In genomic region chr2:166141910-166142309, GRCm38 (mm10) we compare ENCODE assay signal across 12 mouse cellular contexts. TPM values are rescaled to one million over a fixed set of nuclear protein-coding genes. Genes with fewer than 3 reads are reported as not detected.
DNase-seq lines count a peak whose midpoint lies in the region; ATAC-seq lines count a peak whose summit lies in the region.
"Had no signal": no experiment of that assay in that cellular context is flagged by ENCODE, and none has a peak within 500 bp of the region (broad histone marks: within the 10 kb centered on the region; RNA-seq: fewer than 3 reads in every experiment).

No protein-coding gene starts in this region.

- H3K4me2 ChIP-seq in heart, embryonic 15.5 days = no peak overlapping the region
- H3K4me2 ChIP-seq in heart, embryonic 11.5 days = no peak overlapping the region
- no peak overlapping the region for H3K4me2 ChIP-seq in kidney, embryonic 16.5 days (replicated peaks; ENCODE audit: low read depth, low read length)
- no peak overlapping the region for H3K4me2 ChIP-seq in embryonic facial prominence, embryonic 12.5 days (replicated peaks)
- H3K4me2 ChIP-seq in neural tube, embryonic 13.5 days = no peak overlapping the region
- H3K4me2 ChIP-seq in forebrain, embryonic 12.5 days = no peak overlapping the region

- no peak for DNase-seq in kidney, postnatal 36 days
- no peak for DNase-seq in gastrocnemius, postnatal 14 days
- DNase-seq: cerebellum, adult 8-10 months; thymus, postnatal 4 days had no signal

- peak overlapping the region; percentile 27; the same call in 1 of the 2 replicates for H3K9ac ChIP-seq in heart, embryonic 15.5 days
- no peak overlapping the region for H3K9ac ChIP-seq in heart, embryonic 11.5 days (ENCODE audit: low read depth, low read length)
- H3K9ac ChIP-seq in kidney, embryonic 16.5 days (replicated peaks; ENCODE audit: low read length) = no peak overlapping the region
- no peak overlapping the region for H3K9ac ChIP-seq in embryonic facial prominence, embryonic 12.5 days
- H3K9ac ChIP-seq in neural tube, embryonic 13.5 days = no peak overlapping the region
- no peak overlapping the region for H3K9ac ChIP-seq in forebrain, embryonic 12.5 days

- H3K4me3 ChIP-seq in heart, embryonic 15.5 days = no peak overlapping the region
- no peak overlapping the region for H3K4me3 ChIP-seq in heart, embryonic 11.5 days (ENCODE audit: low read depth, low read length)
- no peak overlapping the region for H3K4me3 ChIP-seq in kidney, embryonic 16.5 days (ENCODE audit: low read length)
- no peak overlapping the region for H3K4me3 ChIP-seq in embryonic facial prominence, embryonic 12.5 days
- H3K4me3 ChIP-seq in neural tube, embryonic 13.5 days = no peak overlapping the region
- H3K4me3 ChIP-seq in forebrain, embryonic 12.5 days (replicated peaks) = no peak overlapping the region

- 0 out of 2 replicates have a peak, but pooled peaks cover 3% of the 10 kb centered on the region for H3K27me3 ChIP-seq in heart, embryonic 15.5 days
- H3K27me3 ChIP-seq in heart, embryonic 11.5 days (ENCODE audit: control insufficient read depth, insufficient read depth, low read length) = no peaks in the 10 kb centered on the region
- H3K27me3 ChIP-seq in kidney, embryonic 16.5 days (ENCODE audit: insufficient read depth, low read length) = no peaks in the 10 kb centered on the region
- H3K27me3 ChIP-seq in embryonic facial prominence, embryonic 12.5 days = no peaks in the 10 kb centered on the region
- H3K27me3 ChIP-seq in neural tube, embryonic 13.5 days = peaks cover 17% of the 10 kb centered on the region
- 0 out of 2 replicates have a peak, but pooled peaks cover 4% of the 10 kb centered on the region for H3K27me3 ChIP-seq in forebrain, embryonic 12.5 days

- intact Hi-C loops in gastrocnemius, postnatal 14 days (cut with DNase I; ENCODE audit: low total_unique reads) = no loop called here

- WGBS in heart, embryonic 15.5 days = 42% methylated on average over 1 of the region's 1 CpGs
- WGBS in heart, embryonic 11.5 days (ENCODE audit: insufficient replicate concordance) = 28% methylated on average over 1 of the region's 1 CpGs
- 47% methylated on average over 1 of the region's 1 CpGs for WGBS in kidney, embryonic 16.5 days
- 42% methylated on average over 1 of the region's 1 CpGs for WGBS in embryonic facial prominence, embryonic 12.5 days
- 68% methylated on average over 1 of the region's 1 CpGs for WGBS in neural tube, embryonic 13.5 days
- 85% methylated on average over 1 of the region's 1 CpGs for whole genome bisulfite sequencing in forebrain, embryonic 12.5 days

- peaks cover 86% of the 10 kb centered on the region for H3K4me1 ChIP-seq in heart, embryonic 15.5 days (replicated peaks)
- peaks cover 64% of the 10 kb centered on the region for H3K4me1 ChIP-seq in heart, embryonic 11.5 days (ENCODE audit: control insufficient read depth, insufficient read depth, low read length)
- peaks cover 50% of the 10 kb centered on the region for H3K4me1 ChIP-seq in kidney, embryonic 16.5 days (ENCODE audit: insufficient read depth, low read length)
- H3K4me1 ChIP-seq in embryonic facial prominence, embryonic 12.5 days = peaks cover 60% of the 10 kb centered on the region
- peaks cover 62% of the 10 kb centered on the region for H3K4me1 ChIP-seq in neural tube, embryonic 13.5 days (replicated peaks)
- peaks cover 33% of the 10 kb centered on the region for H3K4me1 ChIP-seq in forebrain, embryonic 12.5 days

- H3K9me3 ChIP-seq in heart, embryonic 15.5 days (replicated peaks) = no peaks in the 10 kb centered on the region
- no peaks in the 10 kb centered on the region for H3K9me3 ChIP-seq in heart, embryonic 11.5 days (replicated peaks; ENCODE audit: control insufficient read depth, low read length)
- H3K9me3 ChIP-seq in kidney, embryonic 16.5 days (ENCODE audit: low read length) = no peaks in the 10 kb centered on the region
- no peaks in the 10 kb centered on the region for H3K9me3 ChIP-seq in embryonic facial prominence, embryonic 12.5 days
- no peaks in the 10 kb centered on the region for H3K9me3 ChIP-seq in neural tube, embryonic 13.5 days
- no peaks in the 10 kb centered on the region for H3K9me3 ChIP-seq in forebrain, embryonic 12.5 days

- ATAC-seq in heart, embryonic 15.5 days (replicated peaks; ENCODE audit: insufficient number of reproducible peaks, insufficient read depth, low FRiP score, low read depth) = no peak
- no peak for ATAC-seq in heart, embryonic 11.5 days (replicated peaks; ENCODE audit: insufficient number of reproducible peaks, low FRiP score, low TSS enrichment)
- ATAC-seq in kidney, embryonic 16.5 days (ENCODE audit: low FRiP score, low TSS enrichment) = no peak
- ATAC-seq in embryonic facial prominence, embryonic 12.5 days (ENCODE audit: insufficient number of reproducible peaks, insufficient read depth, low FRiP score, low TSS enrichment) = no peak
- no peak for ATAC-seq in neural tube, embryonic 13.5 days (ENCODE audit: low read depth)
- ATAC-seq in forebrain, embryonic 12.5 days (ENCODE audit: low FRiP score) = no peak
- ATAC-seq: CD4-positive, CD25-positive, alpha-beta regulatory T cell, adult 4 months; inflammation-experienced regulatory T-cells, adult 6 months had no signal

- 0 out of 2 replicates have a peak, but pooled peaks cover 5% of the 10 kb centered on the region for H3K36me3 ChIP-seq in heart, embryonic 15.5 days
- no peaks in the 10 kb centered on the region for H3K36me3 ChIP-seq in heart, embryonic 11.5 days (ENCODE audit: control insufficient read depth, insufficient read depth, low read length)
- 0 out of 2 replicates have a peak, but pooled peaks cover 3% of the 10 kb centered on the region for H3K36me3 ChIP-seq in kidney, embryonic 16.5 days (ENCODE audit: insufficient read depth, low read length)
- H3K36me3 ChIP-seq in embryonic facial prominence, embryonic 12.5 days = peaks cover 37% of the 10 kb centered on the region
- no peaks in the 10 kb centered on the region for H3K36me3 ChIP-seq in neural tube, embryonic 13.5 days
- H3K36me3 ChIP-seq in forebrain, embryonic 12.5 days (replicated peaks) = no peaks in the 10 kb centered on the region

- peak overlapping the region; percentile 64 for H3K27ac ChIP-seq in heart, embryonic 15.5 days
- no peak overlapping the region for H3K27ac ChIP-seq in heart, embryonic 11.5 days (ENCODE audit: low read depth, low read length)
- H3K27ac ChIP-seq in kidney, embryonic 16.5 days (ENCODE audit: low read length) = peak overlapping the region; percentile 77
- H3K27ac ChIP-seq in embryonic facial prominence, embryonic 12.5 days = peak overlapping the region; percentile 84
- H3K27ac ChIP-seq in neural tube, embryonic 13.5 days (replicated peaks) = peak overlapping the region; percentile 90
- H3K27ac ChIP-seq in forebrain, embryonic 12.5 days = no peak overlapping the region

RNA-seq across cellular contexts. Expression of gene Sulf2, which starts 13.6 kb away (rescaled TPM):
- polyA plus RNA-seq in heart, embryonic 15.5 days (2015; fragmentation: Nextera tagmentation; extraction: Ambion mirVana) = 80.6 and 94.0 TPM in 2 replicates
- polyA plus RNA-seq in heart, embryonic 11.5 days (2014; fragmentation: Nextera tagmentation; extraction: Ambion mirVana) = 111 and 114 TPM in 2 replicates
- polyA plus RNA-seq in kidney, embryonic 16.5 days (2015; fragmentation: Nextera tagmentation; extraction: Ambion mirVana) = 52.7 and 54.8 TPM in 2 replicates
- 229 and 238 TPM in 2 replicates for polyA plus RNA-seq in embryonic facial prominence, embryonic 12.5 days (2016; fragmentation: Nextera tagmentation; extraction: Ambion mirVana)
- polyA plus RNA-seq in neural tube, embryonic 13.5 days (2015; fragmentation: Nextera tagmentation; extraction: Ambion mirVana) = 116 and 122 TPM in 2 replicates
- total RNA-seq in gastrocnemius, postnatal 14 days (2021) = 10 to 100 TPM; 15.3 to 19.6 TPM
- 67.1 and 77.9 TPM in 2 replicates for polyA plus RNA-seq in forebrain, embryonic 12.5 days (2016; fragmentation: Nextera tagmentation; extraction: Ambion mirVana)

Comparison
In these comparisons a context has a peak if more than half of its experiments do, and no peak if none do; other contexts are left out.
1. H3K27ac ChIP-seq: peak in heart, embryonic 15.5 days (single experiment), kidney, embryonic 16.5 days (single experiment), embryonic facial prominence, embryonic 12.5 days (single experiment) and neural tube, embryonic 13.5 days (single experiment); none in heart, embryonic 11.5 days (single experiment) and forebrain, embryonic 12.5 days (single experiment).